Mouse (Mus musculus): ENCODE results near the gene Wnt10a.

GRCm38 (mm10) chr1:74790095-74790494 is 1.2 kb upstream of the Wnt10a start:
- TF ChIP-seq POLR2A (IDR thresholded peaks at IDR 0.05; ENCODE audit: low read depth, low read length): no peak
- no peak for TF ChIP-seq CTCF (conservative IDR thresholded peaks at IDR 0.05; ENCODE audit: insufficient read depth, insufficient read length, low read depth, low read length)
